Mouse (Mus musculus) kidney, postnatal 36 days (tissue): ENCODE data around the gene Ccdc142.

Source experiments
- DNase-seq, 2 experiments: peaks; one replicate each; pipeline ENCODE4 v3.0.0; 2021 to 2022; ENCODE audit warnings: mixed read lengths in 2 of 2

Gene Ccdc142

GRCm38 (mm10) chr6:83142211-83142731 is 40.9 kb downstream of the Ccdc142 start:
- peak in 1 of 2 experiments; percentile 33 for DNase-seq

- DNase-seq: no peak
These were observed 41.5 kb downstream of the Ccdc142 start for GRCm38 (mm10) chr6:83142886-83143285.

- no peak for DNase-seq
These were observed 43.8 kb downstream of the Ccdc142 start for GRCm38 (mm10) chr6:83145209-83145608.

GRCm38 (mm10) chr6:83145805-83146204 is 44.4 kb downstream of the Ccdc142 start:
- DNase-seq: no peak

- no peak for DNase-seq
These were observed 45.9 kb downstream of the Ccdc142 start for GRCm38 (mm10) chr6:83147280-83147679.

- no peak for DNase-seq
These were observed 50.3 kb downstream of the Ccdc142 start for GRCm38 (mm10) chr6:83151721-83152120.

- no peak for DNase-seq
These were observed 51.6 kb downstream of the Ccdc142 start for GRCm38 (mm10) chr6:83153038-83153437.

GRCm38 (mm10) chr6:83153485-83153884 is 52.1 kb downstream of the Ccdc142 start:
- DNase-seq: no peak

GRCm38 (mm10) chr6:83155552-83156238 is 54.3 kb downstream of the Ccdc142 start:
- DNase-seq: no peak

GRCm38 (mm10) chr6:83156259-83156684 is 54.9 kb downstream of the Ccdc142 start, which contains the start of the genes Wdr54 and 1700003E16Rik:
TSS of gene Wdr54 (minus strand) at chr6:83156397.
TSS of gene 1700003E16Rik (plus strand) at chr6:83156404.
- peak in 1 of 2 experiments; percentile 80 for DNase-seq
